Mouse (Mus musculus): ENCODE measurements around the gene Glis2. TPM values are rescaled to one million over a fixed set of nuclear protein-coding genes. Genes with fewer than 3 reads are reported as not detected.

Glis2 gene
- total and polyA plus RNA-seq, 3 experiments: 0.62 to 5.0 TPM; not detected in 1

GRCm38 (mm10) chr16:4592909-4593875 is 1.3 kb upstream of the Glis2 start:
- H3K79me2 ChIP-seq (ENCODE audit: control insufficient read depth, insufficient read depth, low read length, poor library complexity): no peaks in the 10 kb centered on the region
- H3K9me3 ChIP-seq (replicated peaks; ENCODE audit: insufficient read depth, low read length): no peaks in the 10 kb centered on the region
- TF ChIP-seq RAD21 (IDR thresholded peaks at IDR 0.05; ENCODE audit: low read depth, low read length): peak; percentile 8; the same call in 1 of the 2 replicates
- no peak for TF ChIP-seq MAX (IDR thresholded peaks at IDR 0.05; ENCODE audit: low read length)
- peak; percentile 46 for TF ChIP-seq SMC3 (IDR thresholded peaks at IDR 0.05; ENCODE audit: low read depth, low read length)
- TF ChIP-seq CTCF (IDR thresholded peaks at IDR 0.05 in 2 of 3, conservative IDR thresholded peaks at IDR 0.05 in 1 of 3; ENCODE audit: control insufficient read depth in 1 of 3, insufficient read depth in 1 of 3, low read depth in 2 of 3, low read length in 3 of 3, poor library complexity in 1 of 3, severe bottlenecking in 1 of 3): peak; percentile 9 to 57 (median 54); a peak in 5 of 6 replicates
- TF ChIP-seq TAL1 (IDR thresholded peaks at IDR 0.05; ENCODE audit: low read length): no peak
- TF ChIP-seq TBP (IDR thresholded peaks at IDR 0.05; ENCODE audit: low read depth, low read length): no peak
- no peak for TF ChIP-seq MAFK (IDR thresholded peaks at IDR 0.05; ENCODE audit: borderline replicate concordance, low read depth, low read length)
- no peak for TF ChIP-seq ZC3H11A (IDR thresholded peaks at IDR 0.05; ENCODE audit: low read depth, low read length)
- no peak for TF ChIP-seq POLR2AphosphoS2 (IDR thresholded peaks at IDR 0.05; ENCODE audit: low read length)
- TF ChIP-seq NRF1 (IDR thresholded peaks at IDR 0.05; ENCODE audit: insufficient read depth, low read depth, low read length, poor library complexity, severe bottlenecking): no peak
- H3K4me1 ChIP-seq (ENCODE audit: control insufficient read depth in 1 of 2, insufficient read depth in 2 of 2, low read length in 2 of 2): no peaks in the 10 kb centered on the region; a peak in 1 of 4 replicates
- H3K9ac ChIP-seq (ENCODE audit: control insufficient read depth, low read depth, low read length, poor library complexity, severe bottlenecking): no peak overlapping the region
- no peaks in the 10 kb centered on the region for H3K36me3 ChIP-seq (ENCODE audit: control insufficient read depth in 1 of 2, insufficient read depth in 2 of 2, low read length in 2 of 2)
- H3K4me3 ChIP-seq (ENCODE audit: control insufficient read depth in 1 of 2, insufficient read depth in 1 of 2, low read depth in 2 of 2, low read length in 2 of 2): no peak overlapping the region
- H3K27me3 ChIP-seq (ENCODE audit: control insufficient read depth in 1 of 2, insufficient read depth in 2 of 2, low read length in 2 of 2): 0 out of 4 replicates have a peak, but pooled peaks cover 0 to 3% of the 10 kb centered on the region in 2 experiments
- H3K27ac ChIP-seq (ENCODE audit: control insufficient read depth, low read depth, low read length): no peak overlapping the region
- DNase-seq (ENCODE audit: low read depth, low spot score): peak; percentile 57

GRCm38 (mm10) chr16:4594814-4595526 is 457 bp downstream of the Glis2 start:
- Histone ChIP-seq H3K36me3 (ENCODE audit: control insufficient read depth in 1 of 2, insufficient read depth in 2 of 2, low read length in 2 of 2) (no peaks in the 10 kb centered on the region), H3K9ac (ENCODE audit: control insufficient read depth, low read depth, low read length, poor library complexity, severe bottlenecking) (peak overlapping the region; percentile 61), H3K79me2 (ENCODE audit: control insufficient read depth, insufficient read depth, low read length, poor library complexity) (no peaks in the 10 kb centered on the region), H3K4me3 (ENCODE audit: control insufficient read depth in 1 of 2, insufficient read depth in 1 of 2, low read depth in 2 of 2, low read length in 2 of 2) (peak overlapping the region; percentile 46 to 51), H3K27ac (ENCODE audit: control insufficient read depth, low read depth, low read length) (no peak overlapping the region), H3K4me1 (ENCODE audit: control insufficient read depth in 1 of 2, insufficient read depth in 2 of 2, low read length in 2 of 2) (no peaks in the 10 kb centered on the region; a peak in 1 of 4 replicates), H3K27me3 (ENCODE audit: control insufficient read depth in 1 of 2, insufficient read depth in 2 of 2, low read length in 2 of 2) (0 out of 4 replicates have a peak, but pooled peaks cover 0 to 3% of the 10 kb centered on the region in 2 experiments), H3K9me3 (replicated peaks; ENCODE audit: insufficient read depth, low read length) (no peaks in the 10 kb centered on the region)
- DNase-seq (ENCODE audit: low read depth, low spot score): no peak
- TF ChIP-seq MAZ (IDR thresholded peaks at IDR 0.05; ENCODE audit: low read depth, low read length) (0 out of 2 replicates have a peak, but pooled peaks have one; percentile 43), POLR2A (IDR thresholded peaks at IDR 0.05; ENCODE audit: control insufficient read depth in 1 of 2, insufficient read depth in 1 of 2, low read depth in 1 of 2, low read length in 2 of 2, poor library complexity in 1 of 2) (0 out of 4 replicates have a peak, but pooled peaks of 1 of the 2 experiments have one; percentile 3), GABPA (IDR thresholded peaks at IDR 0.05; ENCODE audit: low read depth, low read length) (no peak), USF1 (IDR thresholded peaks at IDR 0.05; ENCODE audit: low read depth, low read length) (no peak), TAL1 (IDR thresholded peaks at IDR 0.05; ENCODE audit: low read length) (no peak), GATA1 (IDR thresholded peaks at IDR 0.05; ENCODE audit: low read depth, low read length) (no peak)

Data from MEL (cell line).